Mouse (Mus musculus): ENCODE data around the gene Chn2. TPM values are rescaled to one million over a fixed set of nuclear protein-coding genes. Genes with fewer than 3 reads are reported as not detected.

Gene Chn2
- polyA plus RNA-seq, 1 experiment from 2014 or later, result 9.4 TPM

DNA sequence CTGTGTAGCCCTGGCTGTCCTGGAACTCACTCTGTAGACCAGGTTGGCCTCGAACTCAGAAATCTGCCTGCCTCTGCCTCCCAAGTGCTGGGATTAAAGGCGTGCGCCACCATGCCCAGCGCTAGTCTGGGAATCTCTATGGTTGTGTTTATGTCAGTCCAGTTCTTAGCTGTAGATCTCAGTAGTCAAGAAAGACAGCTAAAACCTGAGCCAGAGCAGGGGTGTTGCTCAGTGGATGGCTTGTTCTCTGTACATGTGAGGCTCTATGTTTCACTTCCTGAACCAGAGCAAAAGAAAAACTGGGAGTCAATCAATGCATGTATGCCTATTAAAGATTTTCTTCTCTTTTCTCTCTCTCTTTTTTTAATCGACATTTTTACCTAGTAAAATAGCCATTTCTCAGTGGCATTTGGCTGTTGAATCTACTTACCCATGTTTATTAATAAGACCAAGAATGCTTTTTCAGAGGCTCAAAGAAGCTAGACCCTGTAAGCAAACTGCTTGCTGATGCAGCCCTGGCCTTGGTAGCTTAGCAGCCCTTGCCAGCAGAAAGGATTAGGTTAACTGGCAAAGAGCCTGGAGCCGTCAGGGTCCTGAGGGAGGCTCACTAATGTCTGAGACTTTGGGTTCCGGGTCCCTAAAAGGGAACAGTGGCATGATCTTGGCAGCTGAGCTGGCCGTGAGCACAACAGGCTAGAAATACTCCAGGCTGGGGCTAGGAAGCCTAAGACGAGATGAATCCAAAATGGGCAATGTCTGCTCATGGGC lies 87.1 kb downstream of the Chn2 start:
- no peak for ATAC-seq (ENCODE audit: low read depth)
- 76% methylated on average over 9 of the region's 9 CpGs for WGBS

DNA sequence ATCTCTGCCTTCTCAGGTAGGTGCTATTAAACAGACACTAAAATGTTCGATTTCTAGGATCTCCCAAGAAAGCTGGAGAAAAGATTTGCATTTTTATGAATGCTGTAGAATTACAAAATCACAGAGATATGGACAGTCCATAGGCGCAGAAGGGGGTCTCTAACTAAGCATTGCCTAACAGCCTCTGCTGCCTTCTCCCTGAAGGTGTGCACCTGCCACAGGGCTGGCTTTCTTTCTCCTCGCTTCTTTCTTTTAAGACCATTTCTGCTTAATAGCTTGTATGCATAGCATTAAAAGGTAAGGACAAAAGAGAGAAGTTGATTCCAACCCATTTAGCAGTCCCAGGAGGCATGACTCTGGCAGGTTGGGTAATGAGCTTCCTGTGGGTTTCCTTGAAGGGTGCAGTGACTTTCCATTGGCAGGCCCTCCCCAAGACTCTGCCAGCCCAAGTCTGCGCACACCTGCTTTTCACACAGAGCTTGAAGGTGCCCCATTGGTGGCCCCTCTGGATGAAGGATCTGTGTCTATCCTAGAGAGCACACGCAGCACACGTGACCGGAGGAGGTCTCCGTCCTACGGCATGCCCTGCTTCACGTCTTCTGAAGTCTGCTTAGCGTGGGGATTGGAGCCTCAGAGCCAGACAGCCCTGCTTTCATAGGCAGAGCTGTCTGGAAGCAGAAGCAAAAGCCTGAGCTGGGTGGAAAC lies 87.8 kb downstream of the Chn2 start:
- Histone ChIP-seq H3K27ac (ENCODE audit: low read length) (no peak overlapping the region), H3K4me2 (ENCODE audit: low read depth, low read length) (no peak overlapping the region), H3K27me3 (ENCODE audit: control insufficient read depth, insufficient read depth, low read depth, low read length) (peaks cover 7% of the 10 kb centered on the region), H3K9me3 (ENCODE audit: control insufficient read depth, low read length) (no peaks in the 10 kb centered on the region), H3K9ac (ENCODE audit: low read length) (no peak overlapping the region), H3K36me3 (ENCODE audit: control insufficient read depth, insufficient read depth, low read length) (no peaks in the 10 kb centered on the region), H3K4me1 (replicated peaks; ENCODE audit: control insufficient read depth, insufficient read depth, low read length) (no peaks in the 10 kb centered on the region), H3K4me3 (ENCODE audit: low read length) (no peak overlapping the region)
- 78% methylated on average over 11 of the region's 11 CpGs for WGBS
- ATAC-seq (ENCODE audit: low read depth), result no peak

More for the DNA sequence above, 87.1 kb downstream of the Chn2 start:
- no peaks in the 10 kb centered on the region for H3K4me1 ChIP-seq (replicated peaks; ENCODE audit: control insufficient read depth, insufficient read depth, low read length)
- H3K27me3 ChIP-seq (ENCODE audit: control insufficient read depth, insufficient read depth, low read depth, low read length), result peaks cover 7% of the 10 kb centered on the region
- H3K4me2 ChIP-seq (ENCODE audit: low read depth, low read length), result no peak overlapping the region
- H3K27ac ChIP-seq (ENCODE audit: low read length), result no peak overlapping the region
- H3K9me3 ChIP-seq (ENCODE audit: control insufficient read depth, low read length), result no peaks in the 10 kb centered on the region
- H3K36me3 ChIP-seq (ENCODE audit: control insufficient read depth, insufficient read depth, low read length), result no peaks in the 10 kb centered on the region
- H3K9ac ChIP-seq (ENCODE audit: low read length), result no peak overlapping the region
- no peak overlapping the region for H3K4me3 ChIP-seq (ENCODE audit: low read length)

DNA sequence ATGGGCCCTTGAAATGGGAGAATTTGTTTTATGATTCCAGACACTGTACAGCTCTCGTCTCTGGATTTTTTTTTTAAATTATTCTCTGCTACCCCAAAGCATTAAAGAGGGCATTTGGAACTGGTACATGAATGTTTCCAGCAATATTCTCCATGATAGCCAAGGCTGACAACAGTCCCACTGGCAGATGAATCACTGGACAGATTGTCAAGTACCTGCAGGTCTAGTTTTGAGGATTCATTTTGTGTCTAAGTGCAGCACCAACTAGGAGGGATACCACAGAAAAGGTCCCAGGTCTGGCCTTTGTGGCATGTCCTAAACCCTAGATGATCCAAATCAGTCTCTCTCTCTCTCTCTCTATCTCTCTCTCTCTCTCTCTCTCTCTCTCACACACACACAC lies 89.3 kb downstream of the Chn2 start:
- Histone ChIP-seq H3K27ac (ENCODE audit: low read length) (no peak overlapping the region), H3K4me3 (ENCODE audit: low read length) (no peak overlapping the region), H3K4me1 (replicated peaks; ENCODE audit: control insufficient read depth, insufficient read depth, low read length) (no peaks in the 10 kb centered on the region; the same call in 1 of the 2 replicates), H3K9ac (ENCODE audit: low read length) (no peak overlapping the region), H3K36me3 (ENCODE audit: control insufficient read depth, insufficient read depth, low read length) (no peaks in the 10 kb centered on the region), H3K4me2 (ENCODE audit: low read depth, low read length) (no peak overlapping the region), H3K9me3 (ENCODE audit: control insufficient read depth, low read length) (no peaks in the 10 kb centered on the region), H3K27me3 (ENCODE audit: control insufficient read depth, insufficient read depth, low read depth, low read length) (peaks cover 7% of the 10 kb centered on the region)
- WGBS, result 46% methylated on average over 1 of the region's 1 CpGs
- no peak for ATAC-seq (ENCODE audit: low read depth)

DNA sequence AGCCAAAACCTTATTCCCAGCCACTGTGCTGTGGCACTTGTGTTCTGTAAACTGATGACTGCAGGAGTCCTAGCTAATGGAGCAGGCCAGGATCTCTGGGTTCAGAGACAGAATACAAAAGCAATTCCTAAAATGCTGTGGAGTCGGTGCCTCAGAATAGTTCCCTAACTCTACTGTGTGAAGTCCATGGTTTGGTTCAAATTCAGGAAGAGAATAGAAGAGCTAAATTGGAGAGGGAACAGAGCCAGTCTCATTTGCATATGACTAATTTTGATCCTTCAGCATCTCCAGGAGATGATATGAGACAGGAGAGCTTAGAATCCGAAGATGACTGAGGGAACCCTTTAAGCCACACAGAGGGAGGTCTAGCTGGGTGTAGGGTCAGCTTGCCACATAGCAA lies 90.2 kb downstream of the Chn2 start:
- Histone ChIP-seq H3K9ac (ENCODE audit: low read length) (no peak overlapping the region), H3K27ac (ENCODE audit: low read length) (no peak overlapping the region), H3K36me3 (ENCODE audit: control insufficient read depth, insufficient read depth, low read length) (no peaks in the 10 kb centered on the region), H3K4me2 (ENCODE audit: low read depth, low read length) (no peak overlapping the region), H3K9me3 (ENCODE audit: control insufficient read depth, low read length) (no peaks in the 10 kb centered on the region), H3K27me3 (ENCODE audit: control insufficient read depth, insufficient read depth, low read depth, low read length) (peaks cover 7% of the 10 kb centered on the region), H3K4me3 (ENCODE audit: low read length) (no peak overlapping the region), H3K4me1 (replicated peaks; ENCODE audit: control insufficient read depth, insufficient read depth, low read length) (no peaks in the 10 kb centered on the region; the same call in 1 of the 2 replicates)
- WGBS, result 76% methylated on average over 2 of the region's 2 CpGs
- ATAC-seq (ENCODE audit: low read depth), result no peak

DNA sequence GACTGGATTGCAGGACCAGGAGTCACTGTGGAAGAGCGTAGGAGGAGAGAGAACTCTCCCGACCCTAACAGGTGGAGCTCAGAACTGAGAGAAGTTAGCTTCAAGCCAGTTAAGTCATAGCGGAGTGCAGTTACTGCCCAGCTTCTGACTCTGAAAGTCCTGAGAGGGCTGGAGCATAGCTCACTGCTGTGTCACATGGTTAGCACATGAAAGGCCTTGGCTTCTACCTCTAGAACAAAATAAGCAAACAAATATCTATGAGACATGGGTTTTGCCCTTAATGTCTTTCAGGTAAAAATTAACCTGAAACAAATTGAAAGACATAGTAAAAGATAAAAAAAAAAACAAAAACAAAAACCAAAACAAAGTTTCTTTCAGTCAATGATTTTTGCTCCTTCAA lies 91.5 kb downstream of the Chn2 start:
- no peaks in the 10 kb centered on the region for H3K9me3 ChIP-seq (ENCODE audit: control insufficient read depth, low read length)
- H3K27me3 ChIP-seq (ENCODE audit: control insufficient read depth, insufficient read depth, low read depth, low read length), result peaks cover 7% of the 10 kb centered on the region
- H3K9ac ChIP-seq (ENCODE audit: low read length), result no peak overlapping the region
- no peak overlapping the region for H3K27ac ChIP-seq (ENCODE audit: low read length)
- H3K36me3 ChIP-seq (ENCODE audit: control insufficient read depth, insufficient read depth, low read length), result no peaks in the 10 kb centered on the region
- no peaks in the 10 kb centered on the region; the same call in 1 of the 2 replicates for H3K4me1 ChIP-seq (replicated peaks; ENCODE audit: control insufficient read depth, insufficient read depth, low read length)
- H3K4me3 ChIP-seq (ENCODE audit: low read length), result no peak overlapping the region
- no peak overlapping the region for H3K4me2 ChIP-seq (ENCODE audit: low read depth, low read length)
- WGBS, result 86% methylated on average over 3 of the region's 3 CpGs
- ATAC-seq (ENCODE audit: low read depth), result no peak

DNA sequence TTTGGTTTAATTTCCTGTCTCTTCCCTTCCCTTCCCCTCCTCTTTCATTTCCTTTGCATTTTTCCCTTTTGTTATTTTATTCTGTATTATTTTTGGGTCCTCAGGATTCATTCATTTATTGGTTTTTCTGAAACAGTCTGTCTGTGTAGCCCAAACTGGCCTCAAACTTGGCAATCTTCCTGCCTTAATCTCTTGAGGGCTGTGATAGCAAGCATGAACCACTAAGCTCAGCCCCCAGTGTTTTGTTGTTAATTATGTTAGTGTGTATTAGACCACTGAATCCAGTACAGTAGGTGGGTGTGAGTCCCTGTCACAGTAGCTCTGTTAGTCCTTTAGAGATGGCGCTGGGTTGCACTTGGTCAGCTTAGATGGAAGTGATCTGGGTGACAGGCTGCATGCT lies 93.2 kb downstream of the Chn2 start:
- H3K36me3 ChIP-seq (ENCODE audit: control insufficient read depth, insufficient read depth, low read length), result no peaks in the 10 kb centered on the region
- no peaks in the 10 kb centered on the region; the same call in 1 of the 2 replicates for H3K4me1 ChIP-seq (replicated peaks; ENCODE audit: control insufficient read depth, insufficient read depth, low read length)
- H3K4me3 ChIP-seq (ENCODE audit: low read length), result no peak overlapping the region
- no peak for ATAC-seq (ENCODE audit: low read depth)
- H3K9ac ChIP-seq (ENCODE audit: low read length), result no peak overlapping the region
- WGBS, result 66% methylated on average over 1 of the region's 1 CpGs
- H3K27me3 ChIP-seq (ENCODE audit: control insufficient read depth, insufficient read depth, low read depth, low read length), result peaks cover under 1% of the 10 kb centered on the region
- no peak overlapping the region for H3K4me2 ChIP-seq (ENCODE audit: low read depth, low read length)
- H3K9me3 ChIP-seq (ENCODE audit: control insufficient read depth, low read length), result no peaks in the 10 kb centered on the region
- no peak overlapping the region for H3K27ac ChIP-seq (ENCODE audit: low read length)

DNA sequence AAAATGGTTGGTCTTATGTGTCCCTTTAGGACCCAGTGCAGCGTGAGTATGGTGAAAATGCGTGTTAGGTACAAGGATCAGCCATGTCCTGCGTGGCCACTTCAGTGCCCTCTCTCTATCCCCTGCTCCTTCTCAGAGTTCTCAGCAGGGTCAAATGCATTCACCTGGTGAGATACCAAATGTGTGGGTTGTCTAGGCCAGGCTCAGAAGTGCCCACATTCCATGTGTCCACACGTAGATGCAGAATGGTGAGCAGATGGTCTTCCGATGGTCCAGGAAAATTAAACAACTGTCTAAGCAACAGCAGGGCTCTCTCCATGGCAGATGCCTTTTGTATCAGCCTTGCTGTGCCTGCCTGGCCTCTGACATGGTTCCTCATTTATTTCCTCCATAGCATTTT lies 93.9 kb downstream of the Chn2 start:
- no peaks in the 10 kb centered on the region; the same call in none of the 2 replicates for H3K27me3 ChIP-seq (ENCODE audit: control insufficient read depth, insufficient read depth, low read depth, low read length)
- H3K9ac ChIP-seq (ENCODE audit: low read length), result no peak overlapping the region
- H3K36me3 ChIP-seq (ENCODE audit: control insufficient read depth, insufficient read depth, low read length), result no peaks in the 10 kb centered on the region
- no peak overlapping the region for H3K4me3 ChIP-seq (ENCODE audit: low read length)
- no peak overlapping the region for H3K4me2 ChIP-seq (ENCODE audit: low read depth, low read length)
- 60% methylated on average over 5 of the region's 5 CpGs for WGBS
- no peak overlapping the region for H3K27ac ChIP-seq (ENCODE audit: low read length)
- ATAC-seq (ENCODE audit: low read depth), result no peak
- H3K9me3 ChIP-seq (ENCODE audit: control insufficient read depth, low read length), result no peaks in the 10 kb centered on the region
- no peaks in the 10 kb centered on the region; the same call in 1 of the 2 replicates for H3K4me1 ChIP-seq (replicated peaks; ENCODE audit: control insufficient read depth, insufficient read depth, low read length)

DNA sequence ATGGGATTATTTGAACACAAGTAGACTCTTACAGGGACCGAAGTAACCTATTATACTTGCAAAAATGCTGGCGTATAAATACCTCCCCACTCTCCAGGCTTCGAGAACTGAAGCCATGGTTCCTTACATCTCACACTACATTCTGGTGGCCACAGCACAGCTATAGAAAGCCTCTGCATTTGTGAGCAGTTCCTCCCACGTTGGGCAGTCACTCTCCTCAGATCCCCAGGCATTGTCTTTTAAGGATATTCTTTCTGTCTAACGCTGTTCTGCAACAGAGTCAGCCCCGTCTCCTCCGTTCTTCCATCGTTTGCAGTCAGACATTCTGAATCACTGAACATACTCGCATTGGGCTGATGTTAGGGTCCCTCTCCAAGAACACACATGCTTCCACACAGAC lies 98.8 kb downstream of the Chn2 start:
- no peaks in the 10 kb centered on the region for H3K9me3 ChIP-seq (ENCODE audit: control insufficient read depth, low read length)
- ATAC-seq (ENCODE audit: low read depth), result no peak
- H3K27ac ChIP-seq (ENCODE audit: low read length), result no peak overlapping the region
- no peak overlapping the region for H3K4me2 ChIP-seq (ENCODE audit: low read depth, low read length)
- H3K27me3 ChIP-seq (ENCODE audit: control insufficient read depth, insufficient read depth, low read depth, low read length), result no peaks in the 10 kb centered on the region; the same call in 1 of the 2 replicates
- H3K36me3 ChIP-seq (ENCODE audit: control insufficient read depth, insufficient read depth, low read length), result no peaks in the 10 kb centered on the region
- WGBS, result 89% methylated on average over 9 of the region's 9 CpGs
- peaks cover 4% of the 10 kb centered on the region; the same call in 1 of the 2 replicates for H3K4me1 ChIP-seq (replicated peaks; ENCODE audit: control insufficient read depth, insufficient read depth, low read length)
- no peak overlapping the region for H3K9ac ChIP-seq (ENCODE audit: low read length)
- no peak overlapping the region for H3K4me3 ChIP-seq (ENCODE audit: low read length)

DNA sequence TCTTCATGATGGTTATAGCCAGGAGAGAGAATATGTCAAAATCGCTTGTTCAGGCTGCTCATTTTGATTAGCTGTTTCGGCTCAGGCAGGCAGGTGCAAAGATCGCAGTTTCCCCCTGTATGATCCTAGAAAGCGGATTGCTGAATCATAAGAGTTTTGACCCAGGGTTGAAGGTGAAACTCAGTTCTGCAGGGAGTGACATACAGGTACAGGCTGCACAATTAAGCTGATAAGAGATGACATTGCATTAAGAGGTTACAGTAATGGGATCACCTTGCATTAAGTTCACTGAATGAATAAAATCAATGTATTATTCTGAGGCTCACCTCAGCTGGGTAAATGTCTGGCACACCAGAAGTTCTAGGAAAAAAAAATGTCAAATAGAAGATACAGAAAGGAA lies 101.1 kb downstream of the Chn2 start:
- Histone ChIP-seq H3K4me2 (ENCODE audit: low read depth, low read length) (no peak overlapping the region), H3K9me3 (ENCODE audit: control insufficient read depth, low read length) (no peaks in the 10 kb centered on the region), H3K9ac (ENCODE audit: low read length) (no peak overlapping the region), H3K27me3 (ENCODE audit: control insufficient read depth, insufficient read depth, low read depth, low read length) (no peaks in the 10 kb centered on the region), H3K27ac (ENCODE audit: low read length) (no peak overlapping the region), H3K36me3 (ENCODE audit: control insufficient read depth, insufficient read depth, low read length) (no peaks in the 10 kb centered on the region), H3K4me3 (ENCODE audit: low read length) (no peak overlapping the region), H3K4me1 (replicated peaks; ENCODE audit: control insufficient read depth, insufficient read depth, low read length) (0 out of 2 replicates have a peak, but pooled peaks cover 4% of the 10 kb centered on the region)
- no peak for ATAC-seq (ENCODE audit: low read depth)
- 93% methylated on average over 4 of the region's 4 CpGs for WGBS
